Mouse (Mus musculus): ENCODE results near the gene Knop1. TPM values are rescaled to one million over a fixed set of nuclear protein-coding genes. Genes with fewer than 3 reads are reported as not detected.

Knop1 gene
- polyA plus RNA-seq, 1 experiment from 2014 or later = 88.1 TPM

DNA sequence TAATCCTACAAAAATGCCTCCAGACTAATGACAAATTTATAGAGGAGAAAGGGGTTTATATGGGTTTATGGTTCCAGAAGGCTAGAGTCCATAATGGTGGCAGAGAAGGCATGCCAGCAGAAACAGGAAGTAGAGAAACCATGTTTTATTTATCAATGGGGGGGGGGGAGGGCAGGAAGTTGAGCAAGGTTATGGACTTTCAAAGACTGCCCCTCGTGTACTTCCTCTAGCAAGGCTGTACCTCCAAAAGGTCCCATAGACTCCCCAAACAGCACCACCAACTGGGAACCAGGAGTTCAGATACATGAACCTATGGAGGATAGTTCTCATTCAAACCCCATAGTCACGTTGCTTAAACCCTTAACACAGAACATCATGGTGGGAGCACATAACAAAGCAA, 9.3 kb upstream of the Knop1 start:
- WGBS = 72% methylated on average over 2 of the region's 2 CpGs
- no peak overlapping the region for H3K27ac ChIP-seq
- H3K27me3 ChIP-seq (ENCODE audit: insufficient read depth, poor library complexity, severe bottlenecking) = no peaks in the 10 kb centered on the region
- no peaks in the 10 kb centered on the region for H3K9me3 ChIP-seq
- no peak for DNase-seq (ENCODE audit: low spot score)
- H3K4me1 ChIP-seq = no peaks in the 10 kb centered on the region
- H3K36me3 ChIP-seq = no peaks in the 10 kb centered on the region
- no peak overlapping the region for H3K4me3 ChIP-seq

- Histone ChIP-seq H3K4me3 (no peak overlapping the region), H3K36me3 (no peaks in the 10 kb centered on the region), H3K27me3 (ENCODE audit: insufficient read depth, poor library complexity, severe bottlenecking) (no peaks in the 10 kb centered on the region), H3K9me3 (no peaks in the 10 kb centered on the region), H3K27ac (no peak overlapping the region), H3K4me1 (peaks cover 8% of the 10 kb centered on the region; the same call in 1 of the 2 replicates)
- no peak for DNase-seq (ENCODE audit: low spot score)
- 86% methylated on average over 1 of the region's 1 CpGs for WGBS
Observed at GRCm38 (mm10) chr7:118858640-118859039, 2.6 kb upstream of the Knop1 start.

GRCm38 (mm10) chr7:118855171-118855876, 730 bp downstream of the Knop1 start, which contains the start of gene Iqck:
Gene Iqck, plus strand, starts transcription at chr7:118855752.
- WGBS = under 1% methylated on average over 57 of the region's 57 CpGs
- Histone ChIP-seq H3K27ac (peak within 1 kb of the TSS; percentile 88), H3K9me3 (no peaks in the 10 kb centered on the region), H3K27me3 (ENCODE audit: insufficient read depth, poor library complexity, severe bottlenecking) (no peaks in the 10 kb centered on the region), H3K4me1 (peaks cover 12% of the 10 kb centered on the region), H3K4me3 (peak within 1 kb of the TSS; percentile 85), H3K36me3 (peaks cover 32% of the 10 kb centered on the region)
- peak; percentile 95 for DNase-seq (ENCODE audit: low spot score)

- H3K4me3 ChIP-seq = peak overlapping the region; percentile 85
- H3K27ac ChIP-seq = peak overlapping the region; percentile 88
- H3K36me3 ChIP-seq = peaks cover 39% of the 10 kb centered on the region
- peaks cover 19% of the 10 kb centered on the region for H3K4me1 ChIP-seq
- WGBS = 24% methylated on average over 3 of the region's 3 CpGs
- H3K9me3 ChIP-seq = no peaks in the 10 kb centered on the region
- no peaks in the 10 kb centered on the region for H3K27me3 ChIP-seq (ENCODE audit: insufficient read depth, poor library complexity, severe bottlenecking)
- DNase-seq (ENCODE audit: low spot score) = no peak
Observed at GRCm38 (mm10) chr7:118854606-118855005, 1.4 kb downstream of the Knop1 start.

GRCm38 (mm10) chr7:118852611-118853010, 3.4 kb downstream of the Knop1 start:
- Histone ChIP-seq H3K27me3 (ENCODE audit: insufficient read depth, poor library complexity, severe bottlenecking) (no peaks in the 10 kb centered on the region), H3K27ac (no peak overlapping the region), H3K9me3 (no peaks in the 10 kb centered on the region), H3K4me3 (no peak overlapping the region), H3K4me1 (peaks cover 35% of the 10 kb centered on the region), H3K36me3 (peaks cover 59% of the 10 kb centered on the region)
- no peak for DNase-seq (ENCODE audit: low spot score)
- 83% methylated on average over 4 of the region's 4 CpGs for WGBS

DNA sequence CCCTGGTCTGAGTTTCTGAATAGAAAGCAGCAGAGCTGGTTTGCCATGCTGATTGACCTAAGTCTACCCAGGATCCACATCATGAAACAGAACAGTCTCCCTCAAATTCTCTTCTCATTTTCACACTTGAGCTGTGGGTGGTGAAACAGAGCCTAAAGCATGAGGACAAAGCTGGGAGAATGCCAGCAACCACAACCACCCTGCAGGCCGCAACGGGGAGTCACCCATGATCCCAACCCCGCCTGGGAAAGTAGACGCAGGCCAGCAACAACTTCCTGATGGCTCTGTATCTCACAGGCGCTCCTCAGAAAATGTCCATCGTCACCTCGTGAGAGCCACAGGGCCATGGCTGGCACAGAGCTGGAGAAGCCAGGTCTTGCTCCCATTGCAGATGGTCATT, 4.5 kb downstream of the Knop1 start:
- no peaks in the 10 kb centered on the region for H3K9me3 ChIP-seq
- DNase-seq (ENCODE audit: low spot score) = no peak

GRCm38 (mm10) chr7:118850676-118851290, 5.3 kb downstream of the Knop1 start:
- peaks cover 77% of the 10 kb centered on the region for H3K36me3 ChIP-seq
- 81% methylated on average over 9 of the region's 9 CpGs for WGBS

More for the DNA sequence above, 4.5 kb downstream of the Knop1 start:
- Histone ChIP-seq H3K27me3 (ENCODE audit: insufficient read depth, poor library complexity, severe bottlenecking) (no peaks in the 10 kb centered on the region), H3K36me3 (peaks cover 69% of the 10 kb centered on the region), H3K4me3 (no peak overlapping the region), H3K27ac (no peak overlapping the region), H3K4me1 (peaks cover 35% of the 10 kb centered on the region)
- 90% methylated on average over 7 of the region's 7 CpGs for whole genome bisulfite sequencing

DNA sequence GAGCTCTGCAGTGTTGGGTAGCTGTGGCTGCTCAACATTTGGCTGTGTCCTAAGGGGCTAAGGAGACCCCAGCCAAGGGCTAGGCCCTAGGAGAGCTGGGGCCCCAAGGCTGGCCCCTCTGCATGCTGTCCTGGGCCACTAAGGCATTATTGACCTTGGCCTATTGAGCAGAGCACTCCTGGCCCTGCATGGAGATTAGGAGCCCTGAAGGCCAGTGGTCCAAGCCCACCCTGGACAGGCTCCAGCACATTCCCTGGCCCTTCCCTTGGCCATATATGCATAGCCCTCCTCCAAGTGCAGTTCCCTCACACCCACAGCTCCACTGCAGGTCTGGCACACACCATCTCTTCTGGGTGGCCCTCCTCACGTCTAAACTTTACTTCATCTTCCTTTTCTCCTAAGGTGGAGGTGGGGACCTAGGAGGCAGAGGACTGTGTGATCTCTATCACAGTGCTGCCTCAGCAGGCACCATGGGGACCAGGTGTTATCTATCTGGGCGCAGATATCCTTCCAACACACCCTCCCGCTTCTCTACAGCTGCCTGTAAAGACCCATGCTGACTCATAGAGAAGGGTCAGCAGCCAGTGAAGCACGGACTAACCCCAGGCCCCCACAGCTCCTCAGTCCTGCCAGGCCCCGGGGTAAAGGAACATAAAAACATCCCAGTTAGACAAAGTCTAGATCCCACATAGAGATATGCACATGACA, 6.4 kb downstream of the Knop1 start:
- H3K27me3 ChIP-seq (ENCODE audit: insufficient read depth, poor library complexity, severe bottlenecking) = no peaks in the 10 kb centered on the region
- H3K9me3 ChIP-seq = no peaks in the 10 kb centered on the region
- peaks cover 33% of the 10 kb centered on the region for H3K4me1 ChIP-seq
- H3K27ac ChIP-seq = peak overlapping the region; percentile 84
- H3K36me3 ChIP-seq = peaks cover 88% of the 10 kb centered on the region
- WGBS = 76% methylated on average over 5 of the region's 5 CpGs
- no peak for DNase-seq (ENCODE audit: low spot score)
- H3K4me3 ChIP-seq = 0 out of 2 replicates have a peak overlapping the region, but pooled peaks have one; percentile 2

More at GRCm38 (mm10) chr7:118850676-118851290, 5.3 kb downstream of the Knop1 start:
- no peak for DNase-seq (ENCODE audit: low spot score)
- no peaks in the 10 kb centered on the region for H3K9me3 ChIP-seq
- H3K4me1 ChIP-seq = peaks cover 35% of the 10 kb centered on the region
- no peak overlapping the region for H3K4me3 ChIP-seq
- no peak overlapping the region for H3K27ac ChIP-seq
- no peaks in the 10 kb centered on the region for H3K27me3 ChIP-seq (ENCODE audit: insufficient read depth, poor library complexity, severe bottlenecking)

GRCm38 (mm10) chr7:118848796-118849195, 7.3 kb downstream of the Knop1 start:
- Histone ChIP-seq H3K9me3 (no peaks in the 10 kb centered on the region), H3K4me1 (peaks cover 28% of the 10 kb centered on the region), H3K27ac (peak overlapping the region; percentile 84), H3K36me3 (peaks cover 97% of the 10 kb centered on the region), H3K27me3 (ENCODE audit: insufficient read depth, poor library complexity, severe bottlenecking) (no peaks in the 10 kb centered on the region), H3K4me3 (no peak overlapping the region)
- DNase-seq (ENCODE audit: low spot score) = no peak
- whole genome bisulfite sequencing = 37% methylated on average over 10 of the region's 10 CpGs

- Histone ChIP-seq H3K4me3 (no peak overlapping the region), H3K27ac (no peak overlapping the region), H3K36me3 (peaks cover 99% of the 10 kb centered on the region), H3K4me1 (peaks cover 28% of the 10 kb centered on the region), H3K27me3 (ENCODE audit: insufficient read depth, poor library complexity, severe bottlenecking) (no peaks in the 10 kb centered on the region), H3K9me3 (no peaks in the 10 kb centered on the region)
- DNase-seq (ENCODE audit: low spot score) = no peak
- WGBS = 94% methylated on average over 4 of the region's 4 CpGs
Observed at GRCm38 (mm10) chr7:118846329-118846728, 9.7 kb downstream of the Knop1 start.

GRCm38 (mm10) chr7:118845141-118845540, 10.9 kb downstream of the Knop1 start:
- Histone ChIP-seq H3K36me3 (peaks cover 98% of the 10 kb centered on the region), H3K9me3 (no peaks in the 10 kb centered on the region), H3K27ac (no peak overlapping the region), H3K4me1 (peaks cover 22% of the 10 kb centered on the region), H3K4me3 (no peak overlapping the region), H3K27me3 (ENCODE audit: insufficient read depth, poor library complexity, severe bottlenecking) (no peaks in the 10 kb centered on the region)
- no peak for DNase-seq (ENCODE audit: low spot score)
- 70% methylated on average over 5 of the region's 5 CpGs for WGBS

GRCm38 (mm10) chr7:118842938-118843337, 13.1 kb downstream of the Knop1 start:
- DNase-seq (ENCODE audit: low spot score) = no peak
- Histone ChIP-seq H3K4me1 (no peaks in the 10 kb centered on the region; the same call in 1 of the 2 replicates), H3K27ac (no peak overlapping the region), H3K27me3 (ENCODE audit: insufficient read depth, poor library complexity, severe bottlenecking) (no peaks in the 10 kb centered on the region), H3K36me3 (peaks cover 97% of the 10 kb centered on the region), H3K9me3 (no peaks in the 10 kb centered on the region), H3K4me3 (no peak overlapping the region)
- WGBS = 82% methylated on average over 4 of the region's 4 CpGs

GRCm38 (mm10) chr7:118841796-118842195, 14.3 kb downstream of the Knop1 start:
- 53% methylated on average over 1 of the region's 1 CpGs for WGBS
- Histone ChIP-seq H3K4me1 (no peaks in the 10 kb centered on the region), H3K27ac (no peak overlapping the region), H3K4me3 (no peak overlapping the region), H3K36me3 (peaks cover 96% of the 10 kb centered on the region), H3K9me3 (no peaks in the 10 kb centered on the region), H3K27me3 (ENCODE audit: insufficient read depth, poor library complexity, severe bottlenecking) (no peaks in the 10 kb centered on the region)
- DNase-seq (ENCODE audit: low spot score) = no peak

Measured in heart, embryonic 10.5 days (tissue).